Mouse (Mus musculus): ENCODE measurements at regions not wholly inside any gene's neighbourhood (a gene's known extent, or its start where the extent isn't known, plus 50 kb on each side); places are given as distances from the start of the nearest gene placed in this dataset.

DNA sequence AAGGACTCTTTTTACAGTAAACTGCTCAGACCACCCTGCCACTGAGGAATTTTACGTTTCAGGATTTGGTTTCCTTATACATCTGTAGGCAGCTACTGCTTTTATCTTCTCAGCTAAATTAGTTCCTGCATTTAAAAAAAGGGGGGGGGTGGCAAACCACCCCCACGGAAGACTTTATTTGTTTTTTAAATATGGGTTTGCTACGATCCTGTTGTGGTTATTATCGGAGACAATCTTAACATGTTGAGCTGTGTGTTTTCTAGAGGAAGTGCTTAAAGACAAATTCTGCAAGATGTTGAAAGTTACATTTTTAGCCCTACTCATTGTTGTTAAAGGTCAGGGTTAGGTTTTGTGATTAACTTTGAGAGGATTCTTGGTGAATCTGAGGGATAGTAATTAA lies 216.1 kb upstream of the Rasa1 start:
- TF ChIP-seq ZC3H11A (IDR thresholded peaks at IDR 0.05; ENCODE audit: borderline replicate concordance, low read depth, low read length) (no peak), ZNF384 (IDR thresholded peaks at IDR 0.05; ENCODE audit: low read depth, low read length) (no peak), HCFC1 (IDR thresholded peaks at IDR 0.05; ENCODE audit: borderline replicate concordance, insufficient read depth, low read length) (no peak), MAFK (IDR thresholded peaks at IDR 0.05; ENCODE audit: insufficient read depth, low read depth, low read length) (no peak)
